Mouse (Mus musculus) cerebellum, adult 2 months (tissue): ENCODE data around the gene Tbcel.

Experiments used
- CTCF ChIP-seq: fragments of 200-500 bp; IDR thresholded peaks from 2 replicates; pipeline ENCODE4 v1.5.1; 2011; ENCODE audit warnings: low read depth, mild to moderate bottlenecking, control low read depth, low read length, moderate library complexity, borderline replicate concordance; ENCODE audit not compliant: insufficient read depth
- POLR2A ChIP-seq: fragments of 200-500 bp; IDR thresholded peaks from 2 replicates; pipeline ENCODE4 v1.6.1; 2011; ENCODE audit warnings: low read length, control low read depth, borderline replicate concordance; ENCODE audit not compliant: insufficient read depth

GRCm38 (mm10) chr9:42513159-42513558 lies 5.5 kb upstream of the Tbcel start:
- no peak for TF ChIP-seq CTCF
- TF ChIP-seq POLR2A = no peak
